Mouse (Mus musculus) hindbrain, embryonic 11.5 days (tissue): ENCODE data around the gene Pemt. TPM values are rescaled to one million over a fixed set of nuclear protein-coding genes. Genes with fewer than 3 reads are reported as not detected.
A peak's percentile ranks its signal among the peaks of the same experiment; 100 is the strongest.

Experiments used
- ATAC-seq: fragments of 200-750 bp; cut with Nextera tagmentation; 2 replicates; pipeline ENCODE4 v1.8.0; 2017; ENCODE audit warnings: mild to moderate bottlenecking, moderate TSS enrichment, moderate library complexity; ENCODE audit not compliant: low FRiP score
- DNase-seq: peaks from one replicate; pipeline ENCODE4 v3.0.0-alpha.2; 2015; ENCODE audit warnings: low spot score
- H3K27ac ChIP-seq: fragments of 300-500 bp; sonication (generic); 2 replicates; pipeline ENCODE4 v1.5.1; 2014; ENCODE audit warnings: mild to moderate bottlenecking, low read depth, low read length
- H3K27me3 ChIP-seq: fragments of 300-500 bp; sonication (generic); 2 replicates; pipeline ENCODE4 v1.6.1; 2014; ENCODE audit warnings: mild to moderate bottlenecking, low read length, moderate library complexity, mixed read lengths; ENCODE audit not compliant: control insufficient read depth, insufficient read depth
- H3K36me3 ChIP-seq: fragments of 300-500 bp; sonication (generic); 2 replicates; pipeline ENCODE4 v1.6.1; 2014; ENCODE audit warnings: mild to moderate bottlenecking, low read length, moderate library complexity, mixed read lengths; ENCODE audit not compliant: control insufficient read depth, insufficient read depth
- H3K4me1 ChIP-seq: fragments of 300-500 bp; sonication (generic); replicated peaks from 2 replicates; pipeline ENCODE4 v1.6.1; 2014; ENCODE audit warnings: low read length, mixed read lengths; ENCODE audit not compliant: control insufficient read depth, insufficient read depth
- H3K4me2 ChIP-seq: fragments of 300-500 bp; sonication (generic); replicated peaks from 2 replicates; pipeline ENCODE4 v1.6.1; 2014; ENCODE audit warnings: mild to moderate bottlenecking, low read depth, low read length
- H3K4me3 ChIP-seq: fragments of 300-500 bp; sonication (generic); 2 replicates; pipeline ENCODE4 v1.5.1; 2014; ENCODE audit warnings: low read depth, low read length
- H3K9ac ChIP-seq: fragments of 300-500 bp; sonication (generic); 2 replicates; pipeline ENCODE4 v1.6.1; 2014; ENCODE audit warnings: low read depth, low read length
- H3K9me3 ChIP-seq: fragments of 300-500 bp; sonication (generic); 2 replicates; pipeline ENCODE4 v1.6.1; 2016; ENCODE audit warnings: low read length; ENCODE audit not compliant: control insufficient read depth
- WGBS: fragments of 180-500 bp; shearing (Covaris S2); extraction: QIAGEN DNeasy Blood & Tissue Kit; methylation state at CpG from one replicate; pipeline ENCODE4 v1.1.7; 2014; 5-methylcytosine and 5-hydroxymethylcytosine counted together
- polyA plus RNA-seq: library from polyadenylated mRNA; unstranded; fragments of >200 nt; fragmentation: Nextera tagmentation; extraction: Ambion mirVana; gene quantifications from 2 replicates; pipeline ENCODE4 v1.2.1, GENCODE M21; 2014

Gene Pemt
- polyA plus RNA-seq, 1 experiment from 2014 or later, result 5.1 TPM

DNA sequence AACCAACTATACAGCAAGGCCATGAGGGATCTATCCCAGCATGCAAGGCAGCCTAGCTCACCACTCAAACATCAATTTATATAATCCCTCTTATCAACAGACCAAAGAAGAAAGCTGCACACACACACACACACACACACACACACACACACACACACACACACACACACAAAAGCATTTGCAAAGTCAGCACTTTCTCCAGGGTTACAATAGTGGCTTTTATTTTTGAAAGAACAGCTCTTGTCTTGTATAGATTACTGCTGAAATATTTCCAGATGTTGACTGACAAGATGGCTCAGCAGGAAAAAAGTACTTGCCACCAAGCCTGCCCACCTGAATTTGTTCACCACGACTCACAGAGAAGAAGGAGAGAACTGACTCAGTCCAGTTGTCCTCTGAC, 19.0 kb upstream of the Pemt start:
- WGBS, result 54% methylated on average over 1 of the region's 1 CpGs
- Histone ChIP-seq H3K27me3 (no peaks in the 10 kb centered on the region), H3K4me3 (no peak overlapping the region), H3K4me2 (no peak overlapping the region), H3K9ac (no peak overlapping the region), H3K36me3 (no peaks in the 10 kb centered on the region), H3K9me3 (no peaks in the 10 kb centered on the region), H3K27ac (no peak overlapping the region), H3K4me1 (no peaks in the 10 kb centered on the region)
- ATAC-seq, result no peak
- no peak for DNase-seq

DNA sequence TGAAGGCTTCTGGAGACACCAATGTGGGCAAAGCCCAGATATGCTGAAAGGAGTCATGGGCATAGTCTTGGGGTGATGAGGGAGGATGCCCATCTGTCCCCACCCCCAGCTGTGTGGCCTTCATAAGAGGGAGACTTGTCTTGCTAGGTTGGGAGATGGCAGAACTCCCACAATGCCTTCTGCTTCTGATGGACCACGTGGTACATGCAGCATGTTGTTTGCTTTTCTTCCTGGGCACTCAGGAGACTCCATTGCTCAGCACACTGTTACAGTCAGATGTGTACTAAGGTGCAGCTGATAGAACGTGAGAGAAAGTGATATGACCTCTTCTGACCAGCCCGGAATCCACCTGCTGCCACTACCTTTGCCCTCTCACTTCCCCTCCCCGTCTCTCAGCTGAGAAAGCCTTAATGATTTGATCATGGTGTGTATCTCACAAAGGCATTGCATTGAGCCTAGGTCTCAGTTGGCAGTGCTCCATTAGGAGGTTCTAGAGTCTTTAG, 15.3 kb upstream of the Pemt start:
- Histone ChIP-seq H3K9ac (no peak overlapping the region), H3K9me3 (no peaks in the 10 kb centered on the region), H3K36me3 (no peaks in the 10 kb centered on the region), H3K4me3 (no peak overlapping the region), H3K27ac (no peak overlapping the region), H3K4me2 (no peak overlapping the region), H3K4me1 (no peaks in the 10 kb centered on the region), H3K27me3 (no peaks in the 10 kb centered on the region)
- DNase-seq (no peak), ATAC-seq (no peak)
- 86% methylated on average over 4 of the region's 4 CpGs for WGBS

DNA sequence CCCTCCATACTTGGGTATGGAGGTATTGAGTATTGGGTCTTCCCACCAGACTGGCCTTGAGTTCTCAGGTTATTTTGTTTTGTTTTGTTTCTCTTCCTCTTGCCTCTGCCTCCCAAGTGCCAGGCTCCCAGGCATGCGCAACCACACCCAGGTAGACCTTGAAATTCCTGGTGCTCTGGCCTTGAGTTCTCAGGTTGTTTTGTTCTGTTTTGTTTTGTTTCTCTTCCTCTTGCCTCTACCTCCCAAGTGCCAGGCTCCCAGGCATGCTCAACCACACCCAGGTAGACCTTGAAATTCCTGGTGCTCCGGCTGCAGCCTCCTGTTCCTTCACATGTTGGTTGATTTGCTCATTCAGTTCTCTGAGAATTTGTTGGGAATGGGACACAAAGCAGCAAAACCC, 13.7 kb upstream of the Pemt start:
- DNase-seq, result no peak
- Histone ChIP-seq H3K27me3 (no peaks in the 10 kb centered on the region), H3K4me3 (no peak overlapping the region), H3K4me1 (no peaks in the 10 kb centered on the region), H3K9me3 (no peaks in the 10 kb centered on the region), H3K36me3 (no peaks in the 10 kb centered on the region), H3K9ac (no peak overlapping the region), H3K4me2 (no peak overlapping the region), H3K27ac (no peak overlapping the region)
- WGBS, result 91% methylated on average over 2 of the region's 2 CpGs
- ATAC-seq, result no peak

DNA sequence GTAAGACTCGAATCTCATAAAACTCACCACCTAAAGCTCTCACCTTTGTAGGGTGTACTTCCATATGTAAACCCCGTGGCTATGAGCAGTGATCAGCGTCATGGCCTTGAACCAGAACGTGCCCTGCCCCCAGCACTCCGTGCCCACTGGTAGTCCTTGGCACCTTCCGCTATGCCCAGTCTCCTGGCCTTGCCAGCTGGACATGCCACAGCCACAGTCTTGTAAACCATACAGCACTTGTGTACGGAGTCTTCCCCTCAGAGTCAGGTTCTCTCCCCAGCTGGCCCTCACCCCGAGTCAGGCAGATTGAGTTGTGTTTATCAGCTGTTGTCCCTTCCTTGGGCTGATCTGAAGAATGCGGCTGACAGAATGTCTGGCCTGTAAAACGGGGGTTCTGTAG, 12.2 kb upstream of the Pemt start:
- no peak overlapping the region for H3K9ac ChIP-seq
- ATAC-seq (no peak), DNase-seq (no peak)
- no peak overlapping the region for H3K27ac ChIP-seq
- WGBS, result 80% methylated on average over 10 of the region's 10 CpGs
- no peaks in the 10 kb centered on the region for H3K36me3 ChIP-seq
- no peaks in the 10 kb centered on the region for H3K9me3 ChIP-seq
- no peak overlapping the region for H3K4me2 ChIP-seq
- H3K27me3 ChIP-seq, result no peaks in the 10 kb centered on the region
- no peaks in the 10 kb centered on the region for H3K4me1 ChIP-seq
- H3K4me3 ChIP-seq, result no peak overlapping the region

DNA sequence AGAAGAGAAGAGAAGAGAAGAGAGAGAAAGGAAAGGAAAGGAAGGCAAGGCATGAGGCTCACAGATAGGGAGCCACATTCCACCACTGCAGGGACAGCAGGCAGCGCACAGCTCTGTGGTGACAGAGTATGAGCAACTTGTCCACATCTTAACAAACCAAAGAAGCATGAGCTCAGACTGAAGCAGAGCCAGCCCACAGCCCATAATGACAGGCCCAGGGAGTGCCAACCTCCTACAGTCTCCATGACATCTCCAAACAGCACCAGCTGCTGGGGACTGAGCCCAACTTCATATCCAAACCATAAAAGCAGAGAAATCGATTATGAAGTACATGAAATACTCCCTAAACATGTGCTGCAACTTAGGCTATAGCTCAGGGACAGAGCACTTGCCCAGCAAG, 11.7 kb upstream of the Pemt start:
- 80% methylated on average over 2 of the region's 2 CpGs for WGBS
- ATAC-seq, result no peak

DNA sequence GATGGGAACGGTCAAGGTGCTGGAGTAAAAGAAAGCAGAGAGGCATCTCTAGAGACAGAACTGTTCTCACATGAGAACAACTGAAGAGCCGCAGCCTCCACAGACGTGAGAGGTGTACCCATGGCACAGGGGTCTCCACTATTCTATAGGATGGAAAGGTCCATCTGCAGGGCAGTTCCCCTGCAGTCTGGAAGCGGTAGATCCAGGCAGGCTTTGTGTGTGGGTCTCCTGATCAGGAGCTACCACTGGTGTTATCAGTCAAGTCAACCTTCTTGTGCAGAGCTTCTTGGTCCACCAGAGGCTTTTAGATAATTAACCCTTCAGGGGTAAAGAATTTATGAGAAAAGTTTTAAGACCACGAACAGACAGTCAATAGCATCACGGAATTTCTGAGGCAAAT, 10.2 kb upstream of the Pemt start:
- H3K27me3 ChIP-seq, result no peaks in the 10 kb centered on the region
- no peak overlapping the region for H3K9ac ChIP-seq
- H3K27ac ChIP-seq, result no peak overlapping the region
- no peak overlapping the region for H3K4me2 ChIP-seq
- ATAC-seq (no peak), DNase-seq (no peak)
- 85% methylated on average over 6 of the region's 6 CpGs for WGBS
- H3K36me3 ChIP-seq, result no peaks in the 10 kb centered on the region
- H3K9me3 ChIP-seq, result no peaks in the 10 kb centered on the region
- H3K4me3 ChIP-seq, result no peak overlapping the region
- no peaks in the 10 kb centered on the region for H3K4me1 ChIP-seq

More for the DNA sequence above, 11.7 kb upstream of the Pemt start:
- no peak for DNase-seq
- Histone ChIP-seq H3K27ac (no peak overlapping the region), H3K9ac (no peak overlapping the region), H3K9me3 (no peaks in the 10 kb centered on the region), H3K4me2 (no peak overlapping the region), H3K4me3 (no peak overlapping the region), H3K36me3 (no peaks in the 10 kb centered on the region), H3K4me1 (no peaks in the 10 kb centered on the region), H3K27me3 (no peaks in the 10 kb centered on the region)

DNA sequence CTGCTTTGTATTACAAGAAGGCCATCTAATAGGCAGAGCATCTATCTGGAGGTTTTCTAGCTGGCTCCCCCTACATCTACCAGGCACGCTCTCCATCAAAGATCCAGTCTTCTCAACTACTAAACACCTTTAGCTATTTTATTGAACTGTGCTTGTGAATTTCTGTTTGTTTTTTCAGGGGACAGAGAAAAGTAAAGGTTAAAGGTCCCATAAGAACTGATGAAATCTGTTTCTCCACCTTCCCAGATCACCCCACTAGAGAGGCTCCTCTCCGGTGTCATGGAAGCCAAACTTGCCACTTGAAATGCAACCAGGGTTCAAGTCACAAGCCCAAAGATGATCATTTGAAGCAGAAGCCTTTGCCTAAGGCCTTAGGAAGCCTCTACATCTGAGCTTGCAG, 2.6 kb upstream of the Pemt start:
- Histone ChIP-seq H3K27ac (no peak overlapping the region), H3K4me2 (no peak overlapping the region), H3K9ac (no peak overlapping the region), H3K36me3 (no peaks in the 10 kb centered on the region), H3K27me3 (no peaks in the 10 kb centered on the region), H3K9me3 (no peaks in the 10 kb centered on the region), H3K4me1 (no peaks in the 10 kb centered on the region), H3K4me3 (no peak overlapping the region)
- no peak for ATAC-seq
- WGBS, result 94% methylated on average over 2 of the region's 2 CpGs
- DNase-seq, result no peak

DNA sequence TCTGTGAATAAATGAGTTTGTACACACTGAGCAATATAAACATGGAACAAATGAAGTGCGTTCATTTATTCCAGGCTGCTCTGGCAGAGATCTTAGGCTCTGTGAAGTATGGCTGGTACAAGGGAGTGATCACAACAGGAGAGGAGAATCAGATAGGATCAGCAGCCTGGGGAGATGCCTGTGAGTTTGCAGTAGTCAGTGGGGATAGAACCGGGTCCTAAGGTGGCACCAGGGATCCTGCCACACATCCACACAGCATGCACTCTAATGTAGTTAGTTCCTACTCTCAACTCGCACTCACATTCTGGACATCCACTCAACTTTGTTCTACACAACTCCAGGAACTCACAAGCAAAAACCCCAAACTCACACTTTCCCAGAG, 622 bp downstream of the Pemt start:
- peak overlapping the region; percentile 61 for H3K9ac ChIP-seq
- H3K36me3 ChIP-seq, result no peaks in the 10 kb centered on the region
- no peaks in the 10 kb centered on the region for H3K27me3 ChIP-seq
- ATAC-seq, result peak; percentile 47
- H3K27ac ChIP-seq, result no peak overlapping the region
- H3K4me1 ChIP-seq, result no peaks in the 10 kb centered on the region
- 14% methylated on average over 3 of the region's 3 CpGs for WGBS
- H3K9me3 ChIP-seq, result no peaks in the 10 kb centered on the region
- peak overlapping the region; percentile 53 for H3K4me3 ChIP-seq
- peak overlapping the region; percentile 48 for H3K4me2 ChIP-seq
- DNase-seq, result no peak

DNA sequence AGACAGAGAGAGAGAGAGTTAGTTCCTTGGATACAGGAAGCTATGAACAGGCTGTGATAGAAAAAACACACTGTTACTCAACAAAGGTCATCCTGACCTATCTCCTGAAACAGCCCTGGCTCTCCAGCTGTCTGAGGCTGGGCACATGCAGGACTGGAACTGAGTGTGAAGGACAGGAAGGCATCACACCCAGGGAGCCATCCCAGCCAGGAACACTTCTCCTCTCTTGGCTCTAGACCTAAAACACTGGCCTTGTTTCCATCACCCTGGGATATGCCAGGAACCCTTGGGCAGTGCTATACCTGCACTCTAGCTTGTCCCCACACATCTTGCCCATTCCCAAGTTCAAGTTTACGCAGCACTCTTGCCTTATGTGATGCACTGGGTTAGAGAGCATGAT, 1.5 kb downstream of the Pemt start:
- Histone ChIP-seq H3K27ac (no peak overlapping the region), H3K9me3 (no peaks in the 10 kb centered on the region), H3K4me1 (no peaks in the 10 kb centered on the region), H3K27me3 (no peaks in the 10 kb centered on the region), H3K9ac (no peak overlapping the region), H3K4me3 (no peak overlapping the region), H3K36me3 (no peaks in the 10 kb centered on the region), H3K4me2 (no peak overlapping the region)
- DNase-seq (no peak), ATAC-seq (no peak)
- WGBS, result 90% methylated on average over 1 of the region's 1 CpGs
